Mouse (Mus musculus): ENCODE data around the gene Nr5a2.
"Not testable (repeated sequence)": the region's sequence is repeated elsewhere in the genome, so short reads cannot be mapped to it uniquely, and the experiment has no call there.

Gene Nr5a2

GRCm38 (mm10) chr1:136846081-136846480 lies 114.2 kb downstream of the Nr5a2 start:
- in situ Hi-C loops (cut with MboI; ENCODE audit: low sequenced_read_pairs) = no loop called here

- in situ Hi-C loops (cut with MboI; ENCODE audit: low sequenced_read_pairs) = no loop called here
Observed at GRCm38 (mm10) chr1:136845341-136845740, 114.9 kb downstream of the Nr5a2 start.

GRCm38 (mm10) chr1:136840512-136840911 lies 119.7 kb downstream of the Nr5a2 start:
- in situ Hi-C loops (cut with MboI; ENCODE audit: low sequenced_read_pairs) = no loop called here

- in situ Hi-C loops (cut with MboI; ENCODE audit: low sequenced_read_pairs) = no loop called here
Observed at GRCm38 (mm10) chr1:136839202-136839601, 121.0 kb downstream of the Nr5a2 start.

GRCm38 (mm10) chr1:136832305-136833152 lies 127.7 kb downstream of the Nr5a2 start:
- in situ Hi-C loops (cut with MboI; ENCODE audit: low sequenced_read_pairs) = no loop called here

- in situ Hi-C loops (cut with MboI; ENCODE audit: low sequenced_read_pairs) = no loop called here
Observed at GRCm38 (mm10) chr1:136830992-136831391, 129.3 kb downstream of the Nr5a2 start.

- in situ Hi-C loops (cut with MboI; ENCODE audit: low sequenced_read_pairs) = no loop called here
Observed at GRCm38 (mm10) chr1:136829931-136830330, 130.3 kb downstream of the Nr5a2 start.

GRCm38 (mm10) chr1:136823897-136824296 lies 136.4 kb downstream of the Nr5a2 start:
- in situ Hi-C loops (cut with MboI; ENCODE audit: low sequenced_read_pairs) = no loop called here

- in situ Hi-C loops (cut with MboI; ENCODE audit: low sequenced_read_pairs) = no loop called here
Observed at GRCm38 (mm10) chr1:136800625-136801024, 159.6 kb downstream of the Nr5a2 start.

- in situ Hi-C loops (cut with MboI; ENCODE audit: low sequenced_read_pairs) = no loop called here
Observed at GRCm38 (mm10) chr1:136796361-136797090, 163.7 kb downstream of the Nr5a2 start.

GRCm38 (mm10) chr1:136792957-136793883 lies 167.0 kb downstream of the Nr5a2 start:
- in situ Hi-C loops (cut with MboI; ENCODE audit: low sequenced_read_pairs) = not testable (repeated sequence)
